Mouse (Mus musculus): ENCODE measurements around the gene Tmem270. TPM values are rescaled to one million over a fixed set of nuclear protein-coding genes. Genes with fewer than 3 reads are reported as not detected.

Gene Tmem270
- polyA plus RNA-seq, 3 experiments from 2014 or later: not detected

DNA sequence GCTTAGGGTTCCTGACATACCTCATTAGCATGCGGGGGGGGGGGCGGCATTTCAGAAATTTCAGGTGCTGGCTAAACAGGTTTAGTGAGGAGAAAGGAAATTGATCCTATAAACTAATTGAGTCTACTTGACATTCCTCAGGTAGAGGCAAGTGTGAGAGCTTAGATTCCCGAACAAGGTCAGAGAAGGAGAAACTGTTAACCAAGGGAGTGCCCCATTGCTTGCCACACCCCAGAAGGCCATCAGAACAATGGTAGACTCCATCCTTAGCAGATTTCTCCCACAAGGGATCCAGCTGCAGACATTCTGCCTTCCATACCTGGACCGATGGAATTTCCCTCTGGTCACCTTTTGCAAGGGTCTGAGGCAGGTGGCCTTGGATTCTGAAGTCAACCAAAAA, 20.2 kb upstream of the Tmem270 start:
- no peak for ATAC-seq

DNA sequence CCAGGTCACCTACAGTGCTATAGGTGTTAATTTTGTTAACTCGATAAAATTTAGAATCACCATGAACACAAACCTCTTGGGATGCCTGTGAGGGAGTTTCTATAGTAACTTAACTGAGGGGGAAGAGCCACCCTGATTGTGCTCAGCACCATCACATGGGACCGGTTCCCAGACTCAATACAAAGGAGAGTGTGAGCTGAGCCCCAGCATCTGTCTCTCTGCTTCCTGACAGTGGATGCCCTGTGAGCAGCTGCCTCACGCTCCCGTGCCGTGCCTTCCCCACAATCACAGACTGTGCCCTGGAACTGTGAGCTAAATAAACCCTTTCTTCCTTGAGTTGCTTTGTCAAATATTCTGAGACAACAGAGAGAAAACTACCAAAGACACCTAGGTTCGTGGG, 16.6 kb upstream of the Tmem270 start:
- ATAC-seq: no peak

DNA sequence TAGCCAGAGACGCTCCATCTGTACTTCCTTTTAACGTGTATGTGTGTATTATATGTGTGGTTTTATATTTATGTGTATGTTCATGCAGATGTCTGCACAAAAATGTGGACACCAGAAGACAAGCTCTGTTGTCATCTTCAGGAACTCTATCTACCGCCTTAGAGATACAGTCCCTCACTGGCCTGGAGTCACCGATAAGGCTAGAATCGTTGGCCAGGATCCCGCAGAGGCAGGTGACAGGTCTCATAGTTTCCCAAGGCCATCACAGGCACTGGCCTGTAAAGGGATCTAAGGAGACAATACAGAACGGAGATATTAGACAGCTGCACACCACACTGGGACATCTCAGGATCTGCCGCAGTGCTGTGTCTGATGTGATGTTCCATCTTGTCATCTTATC, 14.6 kb upstream of the Tmem270 start:
- ATAC-seq: no peak

DNA sequence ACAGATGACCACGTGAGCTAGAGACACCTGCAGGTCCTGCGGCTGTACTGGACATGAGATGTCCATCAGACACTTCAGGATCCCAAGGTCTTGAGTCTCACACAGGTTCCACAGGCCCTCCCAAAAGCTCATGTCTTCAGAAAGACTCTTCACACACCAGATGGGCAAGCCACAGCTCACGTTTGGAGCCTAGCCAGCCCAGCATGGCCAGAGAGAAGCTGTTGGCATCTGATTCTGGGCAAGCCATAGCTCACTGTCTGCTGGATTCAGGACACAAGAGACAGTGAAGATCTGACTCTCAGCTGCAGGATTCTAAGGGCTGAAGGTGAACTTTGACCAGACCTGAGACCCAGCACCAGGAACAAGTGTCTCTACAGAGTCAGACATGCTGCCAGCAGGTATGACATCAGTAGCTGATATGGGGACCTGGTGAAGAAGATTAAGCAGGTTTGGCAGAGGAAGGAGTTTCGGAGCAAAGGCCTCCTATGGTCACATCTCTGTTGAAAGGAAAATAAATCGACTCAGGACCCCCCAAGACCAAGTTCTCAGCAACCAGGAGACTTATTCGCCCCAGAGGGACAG, 13.7 kb upstream of the Tmem270 start:
- no peak for ATAC-seq

DNA sequence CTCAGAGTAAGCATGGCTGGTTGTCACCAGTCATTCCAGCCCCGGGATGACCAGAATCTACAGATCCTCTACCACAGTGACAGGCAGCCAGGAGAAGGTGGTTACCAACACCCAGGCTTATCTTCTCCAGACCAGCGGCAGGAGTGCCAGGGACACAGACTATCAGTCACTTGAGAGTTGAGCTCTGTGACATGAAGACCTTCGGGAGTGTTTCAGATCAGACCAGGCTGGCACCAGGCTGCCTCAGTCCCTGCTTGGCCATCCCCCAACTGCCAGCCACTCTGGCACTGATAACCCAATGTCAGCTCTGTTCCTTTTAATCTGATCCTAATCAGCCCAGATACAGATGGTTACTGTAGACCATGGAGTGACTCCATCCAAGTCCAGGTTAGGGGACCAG, 12.6 kb upstream of the Tmem270 start:
- ATAC-seq: no peak

DNA sequence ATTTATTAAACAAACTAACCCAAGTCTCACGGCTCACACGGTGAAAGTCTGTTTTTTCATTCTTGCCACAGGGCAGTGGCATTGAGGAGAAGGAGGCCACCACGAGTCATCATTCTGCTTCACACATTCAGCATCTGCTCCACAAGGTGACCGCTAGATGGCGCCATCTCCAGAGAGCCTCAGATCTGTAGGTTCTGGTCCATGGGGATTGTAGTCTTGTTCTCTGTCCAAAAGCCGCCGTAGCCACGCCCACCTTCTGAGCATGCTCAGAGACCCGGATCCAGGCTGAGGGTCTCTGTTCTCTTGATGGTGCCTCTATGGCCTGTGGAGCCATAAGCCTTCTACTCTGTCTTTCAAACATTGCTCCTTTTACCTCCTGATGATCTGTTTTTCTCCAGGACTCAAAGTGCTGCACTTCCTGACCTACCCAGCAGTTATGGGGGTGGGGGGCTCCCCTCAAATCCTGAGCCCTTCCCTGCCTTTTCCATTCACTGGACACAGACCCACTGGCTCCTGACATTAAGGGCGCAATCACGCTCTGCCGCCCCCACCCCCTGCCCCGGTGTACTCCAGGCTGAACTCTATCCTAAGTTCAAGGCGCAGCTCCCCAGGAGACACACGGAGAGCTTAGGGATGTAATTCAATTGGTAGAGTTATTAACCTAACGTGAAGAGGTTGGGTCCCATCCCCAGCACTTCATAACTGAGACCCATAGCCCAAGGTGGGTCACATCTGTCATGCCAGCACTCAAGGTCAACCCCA, 11.7 kb upstream of the Tmem270 start:
- ATAC-seq: no peak

DNA sequence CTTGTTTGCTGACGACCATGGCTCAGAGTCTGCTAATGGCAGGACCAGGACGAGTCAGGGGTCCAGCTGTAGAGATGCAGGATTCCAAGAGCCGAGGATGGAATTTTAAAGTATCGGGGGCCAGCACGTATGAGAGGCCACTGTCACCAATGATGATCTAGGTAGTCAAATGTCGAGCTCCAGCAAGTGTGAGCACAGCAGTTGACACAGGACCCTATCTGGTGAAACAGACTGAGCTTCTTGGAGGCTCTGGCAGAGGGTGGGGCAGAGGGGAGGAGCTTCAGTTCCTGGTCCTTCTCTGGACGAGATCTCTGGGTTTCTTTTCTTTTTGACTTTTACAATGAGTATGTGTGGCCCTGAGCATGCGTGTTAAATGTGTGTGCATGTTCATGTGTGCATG, 8.8 kb upstream of the Tmem270 start, which contains the start of gene Cldn13:
Gene Cldn13 (minus strand): TSS at position 216 of the 400 bp plus-strand sequence.
- no peak for ATAC-seq

DNA sequence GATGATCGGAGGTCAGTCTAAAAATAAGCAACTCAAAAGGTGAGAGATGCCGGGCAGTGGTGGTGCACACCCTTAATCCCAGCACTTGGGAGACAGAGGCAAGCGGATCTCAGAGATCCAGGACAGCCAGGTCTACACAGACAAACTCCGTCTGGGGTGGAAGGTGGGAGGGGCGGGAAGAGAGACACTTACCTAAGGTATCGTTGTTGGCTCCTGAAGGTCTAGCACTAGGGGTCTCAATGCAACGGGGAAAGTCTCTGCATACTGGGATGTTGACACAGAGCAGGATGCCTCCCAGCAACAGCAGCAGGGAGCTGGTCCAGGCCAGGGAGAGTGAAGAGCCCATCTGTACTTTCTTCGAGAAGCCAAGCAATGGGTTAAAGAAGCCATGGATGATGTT, 8.0 kb upstream of the Tmem270 start:
- no peak for ATAC-seq

DNA sequence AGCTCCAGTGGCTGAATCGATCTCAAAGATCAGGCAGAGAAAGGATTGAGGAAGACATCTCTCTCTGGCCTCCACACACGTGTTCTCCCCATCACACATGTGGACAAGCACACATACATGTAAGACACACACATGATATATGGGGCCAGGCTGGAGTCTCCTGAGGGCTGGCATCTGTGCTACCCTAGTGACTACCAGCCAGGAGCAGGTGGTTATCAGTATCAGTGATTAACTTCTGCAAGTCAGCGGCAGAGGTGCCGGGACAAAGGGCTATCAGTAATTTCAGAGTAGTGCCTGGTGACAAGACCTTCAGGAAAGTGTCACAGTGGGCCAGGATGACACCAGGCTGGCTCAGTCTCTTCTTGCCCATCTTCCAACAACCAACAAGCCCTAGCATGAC, 7.2 kb upstream of the Tmem270 start:
- no peak for ATAC-seq

DNA sequence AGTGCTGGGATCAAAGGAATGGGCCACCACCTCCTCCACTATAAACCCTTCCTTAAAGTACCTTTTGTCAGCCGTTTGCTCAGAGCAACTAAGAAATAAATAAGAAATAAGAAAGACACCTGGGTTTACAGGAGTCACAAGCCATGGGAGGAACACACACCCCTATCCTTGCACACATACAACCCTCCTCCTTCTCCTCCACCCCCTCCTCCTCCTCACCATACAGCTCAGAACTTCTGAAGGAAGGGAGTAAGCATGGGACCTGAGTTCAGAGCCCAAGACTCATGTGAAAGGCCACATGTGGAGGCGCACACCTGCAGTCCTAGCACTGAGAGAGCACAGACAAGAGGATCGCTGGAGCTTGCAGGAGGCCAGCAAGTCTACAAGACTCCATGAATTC, 6.8 kb upstream of the Tmem270 start:
- no peak for ATAC-seq

DNA sequence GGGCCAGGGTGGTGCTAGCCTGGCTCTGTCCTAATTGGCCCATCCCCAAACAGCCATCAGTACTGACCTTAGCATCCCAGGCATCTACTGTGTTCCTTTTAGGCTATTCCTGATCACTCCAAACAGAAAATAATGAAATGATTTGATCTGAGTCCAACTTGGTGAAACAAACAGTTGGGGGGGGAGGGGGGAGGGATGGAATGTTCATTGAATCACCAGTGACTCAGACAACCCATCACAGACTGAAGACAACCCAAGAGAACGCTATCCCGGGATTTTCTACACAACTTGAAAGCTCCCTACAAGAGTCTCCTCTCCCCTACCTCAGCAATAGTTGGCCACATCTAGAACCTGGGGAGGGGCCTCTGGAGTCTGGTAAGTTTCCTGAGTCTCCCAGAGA, 5.4 kb upstream of the Tmem270 start:
- no peak for ATAC-seq

DNA sequence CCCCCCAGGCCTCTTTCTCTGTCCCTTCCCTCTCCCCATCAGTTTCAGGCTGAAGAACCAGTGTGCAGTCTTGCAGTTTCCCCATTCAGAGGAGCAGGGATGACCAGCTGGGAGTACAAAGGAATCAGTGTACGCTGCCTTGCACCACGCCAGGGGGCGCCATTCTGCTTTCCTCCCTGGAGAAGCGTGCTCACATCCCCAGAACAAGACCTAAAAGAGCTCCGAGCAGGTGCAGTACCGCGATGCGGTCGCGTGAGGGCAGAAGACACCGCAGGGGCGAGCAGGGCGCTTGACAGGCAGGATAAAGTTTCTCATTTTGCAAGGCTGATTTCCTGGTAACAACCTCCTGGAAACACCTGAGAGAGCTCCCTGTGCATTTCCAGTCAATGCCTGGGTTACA, 602 bp upstream of the Tmem270 start:
- ATAC-seq: no peak

DNA sequence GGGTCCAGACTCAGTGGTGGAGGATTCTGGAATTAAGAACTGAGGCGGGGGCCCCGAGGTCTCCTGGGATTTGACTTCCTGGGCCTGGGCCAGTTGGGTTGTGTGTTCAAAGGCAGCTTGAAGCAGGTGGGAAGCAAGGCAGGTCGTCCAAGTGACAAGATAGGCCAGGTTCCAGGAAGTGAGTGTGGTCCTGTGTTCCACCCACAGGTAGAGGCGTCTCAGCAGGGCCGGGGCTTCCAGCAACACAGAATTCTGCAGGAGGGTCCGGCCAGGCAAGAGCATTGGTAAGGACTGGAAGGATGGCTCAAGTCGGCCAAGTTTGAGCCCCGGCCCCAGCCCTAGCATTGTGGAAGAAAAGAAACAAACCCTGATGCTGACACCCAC, 4.9 kb downstream of the Tmem270 start:
- ATAC-seq: no peak

DNA sequence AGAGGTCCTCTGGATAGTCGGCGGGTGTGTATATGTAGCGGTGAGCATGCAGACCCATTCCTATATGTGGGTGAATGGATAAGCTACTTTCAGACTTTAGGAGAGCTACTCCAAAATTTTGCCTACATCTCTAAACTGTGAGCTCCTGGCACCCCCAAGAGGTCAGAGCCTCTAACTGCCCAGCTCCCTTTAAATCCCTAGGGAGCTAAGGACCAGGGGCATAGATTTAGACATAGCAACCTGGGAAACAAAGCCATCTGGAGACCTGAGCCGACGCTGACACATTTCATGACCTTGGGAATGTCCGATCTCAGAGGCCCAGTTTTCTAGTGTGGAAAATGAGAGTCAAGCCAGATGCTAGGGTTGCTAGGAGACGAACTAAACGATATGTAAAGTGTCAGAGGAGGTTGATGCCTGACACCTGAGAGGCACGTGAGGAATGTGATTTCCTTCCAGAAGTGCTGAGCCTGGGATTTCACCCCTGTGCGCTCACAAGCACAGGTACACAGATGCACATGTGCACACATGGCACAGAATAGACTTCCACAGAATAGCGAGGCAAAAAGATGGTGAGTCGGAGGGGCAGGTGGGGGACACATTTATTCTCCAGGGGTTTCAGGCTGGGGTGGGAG, 5.4 kb downstream of the Tmem270 start:
- ATAC-seq: no peak

DNA sequence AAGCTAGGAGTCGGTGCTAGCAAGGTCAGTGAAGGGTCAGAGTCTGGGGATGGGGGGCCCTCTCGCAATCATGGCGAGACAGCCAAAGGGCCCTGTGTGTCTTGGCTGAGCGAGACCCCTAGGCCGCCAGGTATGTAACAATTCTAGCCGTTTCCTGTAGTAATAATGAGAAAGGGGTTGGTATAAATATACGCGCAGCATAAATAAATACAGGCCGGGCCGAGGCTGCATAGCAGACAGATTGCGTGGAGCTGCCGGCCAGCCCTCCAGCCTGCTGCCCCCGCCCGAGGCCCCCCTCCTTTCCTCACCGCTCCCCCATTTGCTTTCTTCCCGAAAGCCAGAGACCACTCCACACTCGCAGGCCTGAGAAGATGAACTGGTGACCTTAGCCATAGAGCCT, 8.9 kb downstream of the Tmem270 start:
- no peak for ATAC-seq

DNA sequence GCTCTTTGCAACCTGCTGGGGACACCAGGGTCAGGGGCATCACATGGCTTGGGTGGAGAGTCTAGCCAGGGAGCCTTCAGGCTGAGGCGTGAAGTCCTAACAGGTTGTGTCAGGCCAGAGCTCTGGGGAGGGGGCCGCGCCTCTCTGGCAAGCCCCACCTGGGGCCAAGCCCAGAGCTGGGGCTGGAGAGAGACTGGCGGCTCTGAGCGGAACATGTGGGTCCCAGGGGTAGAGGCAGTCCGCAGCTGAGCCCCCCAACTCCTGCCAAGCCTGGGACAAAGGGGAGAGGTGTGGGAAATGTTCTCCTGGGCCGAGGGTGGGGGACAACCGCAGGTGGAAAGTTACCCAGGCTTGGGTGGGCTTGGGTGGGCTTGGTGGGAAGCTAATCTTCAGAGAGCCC, 9.6 kb downstream of the Tmem270 start:
- ATAC-seq: no peak

DNA sequence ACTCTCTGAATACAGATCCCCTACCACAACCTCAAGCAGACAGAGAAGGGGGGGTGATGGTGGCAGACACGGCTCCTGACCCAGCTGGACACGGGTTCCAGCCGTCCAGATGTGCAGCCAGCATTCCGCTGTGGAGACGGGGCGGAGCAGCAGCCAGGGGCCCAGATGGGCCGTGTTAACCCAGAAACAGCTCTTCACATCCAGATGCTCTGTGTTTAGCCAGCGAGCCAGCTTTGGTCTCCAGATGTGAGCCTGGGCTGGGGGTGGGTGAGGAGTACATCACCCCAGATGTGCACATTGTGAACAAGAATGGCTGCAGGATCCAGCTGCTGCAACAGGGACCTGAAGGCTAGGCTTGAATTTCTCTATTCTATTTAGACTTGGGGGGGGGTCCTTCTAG, 11.2 kb downstream of the Tmem270 start:
- no peak for ATAC-seq

DNA sequence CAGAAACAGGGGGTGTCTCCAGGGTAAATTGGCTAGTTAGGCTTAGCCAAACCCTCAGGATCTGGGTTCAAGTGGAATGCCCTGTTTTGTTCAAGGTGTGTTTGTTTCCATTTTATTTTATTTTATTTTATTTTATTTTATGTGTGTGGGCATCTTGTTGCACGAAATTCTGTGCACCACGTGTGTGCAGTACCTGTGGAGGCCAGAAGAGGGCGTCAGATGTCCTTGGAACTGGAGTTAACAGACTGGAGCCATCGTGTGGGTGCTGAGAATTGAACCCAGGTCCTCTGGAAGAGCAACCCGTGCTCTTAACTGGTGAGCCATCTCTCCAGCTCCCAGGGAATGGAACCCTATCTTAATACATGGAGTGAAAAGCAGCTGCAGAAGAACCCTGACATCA, 13.8 kb downstream of the Tmem270 start:
- ATAC-seq: no peak

DNA sequence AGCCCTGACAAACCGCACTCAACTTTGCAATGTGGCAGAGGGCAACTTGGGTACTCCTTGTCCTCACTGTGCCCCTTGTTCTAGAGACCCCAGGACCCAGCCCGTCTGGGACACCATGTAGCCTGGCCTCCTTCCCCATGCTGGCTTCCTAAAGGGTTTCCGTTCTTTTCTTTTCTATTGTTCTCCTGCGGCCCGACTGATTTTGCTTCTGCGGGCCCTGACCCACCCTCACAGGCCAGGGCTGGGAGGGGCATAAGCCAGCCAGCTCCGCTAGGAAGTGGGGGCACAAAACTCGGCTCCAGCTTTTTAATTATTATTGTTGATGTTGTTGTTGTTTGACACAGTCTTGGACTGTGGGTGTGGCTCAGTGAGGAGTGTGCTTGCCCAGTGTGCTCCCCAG, 15.0 kb downstream of the Tmem270 start:
- ATAC-seq: no peak

DNA sequence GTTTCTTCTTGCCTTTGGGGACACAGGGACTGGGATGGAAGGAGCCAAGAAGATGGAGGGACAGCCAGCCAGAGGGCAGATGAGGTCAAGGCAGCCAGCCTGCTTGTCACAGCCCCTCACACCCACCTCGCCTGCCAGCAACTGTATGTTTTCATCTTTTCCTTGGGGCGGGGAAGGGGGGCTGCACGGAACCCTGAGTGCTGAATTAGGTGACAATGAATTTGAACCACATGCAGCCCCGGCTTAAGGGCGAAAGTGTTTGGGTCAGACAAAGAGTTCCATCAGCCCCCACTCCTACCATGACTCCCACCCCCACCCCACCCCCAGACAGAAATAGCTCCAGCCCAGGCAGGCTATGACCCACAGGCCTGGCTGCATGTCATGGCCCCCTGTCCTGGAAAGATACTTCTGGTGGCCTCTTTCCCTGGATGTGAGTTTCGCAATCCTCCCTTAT, 15.9 kb downstream of the Tmem270 start:
- no peak for ATAC-seq

DNA sequence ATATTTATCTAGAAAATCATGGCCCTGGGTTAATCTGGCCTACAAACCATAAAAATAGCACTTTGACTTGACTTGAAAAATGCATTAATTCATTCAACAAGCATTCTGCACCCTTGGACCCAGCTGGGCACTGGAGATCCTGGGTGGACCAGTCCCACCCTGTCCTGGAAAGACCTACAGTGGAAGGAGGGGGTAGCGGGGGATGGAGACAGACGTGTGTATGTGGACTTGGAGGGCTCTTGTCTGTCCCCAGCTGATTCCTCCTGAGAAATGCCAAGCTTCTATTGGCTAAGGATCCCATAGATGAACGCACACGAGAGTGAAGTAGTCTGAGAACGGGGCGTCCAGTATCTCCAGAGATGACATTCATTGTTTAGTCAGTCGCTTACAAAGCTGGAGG, 18.0 kb downstream of the Tmem270 start:
- no peak for ATAC-seq

DNA sequence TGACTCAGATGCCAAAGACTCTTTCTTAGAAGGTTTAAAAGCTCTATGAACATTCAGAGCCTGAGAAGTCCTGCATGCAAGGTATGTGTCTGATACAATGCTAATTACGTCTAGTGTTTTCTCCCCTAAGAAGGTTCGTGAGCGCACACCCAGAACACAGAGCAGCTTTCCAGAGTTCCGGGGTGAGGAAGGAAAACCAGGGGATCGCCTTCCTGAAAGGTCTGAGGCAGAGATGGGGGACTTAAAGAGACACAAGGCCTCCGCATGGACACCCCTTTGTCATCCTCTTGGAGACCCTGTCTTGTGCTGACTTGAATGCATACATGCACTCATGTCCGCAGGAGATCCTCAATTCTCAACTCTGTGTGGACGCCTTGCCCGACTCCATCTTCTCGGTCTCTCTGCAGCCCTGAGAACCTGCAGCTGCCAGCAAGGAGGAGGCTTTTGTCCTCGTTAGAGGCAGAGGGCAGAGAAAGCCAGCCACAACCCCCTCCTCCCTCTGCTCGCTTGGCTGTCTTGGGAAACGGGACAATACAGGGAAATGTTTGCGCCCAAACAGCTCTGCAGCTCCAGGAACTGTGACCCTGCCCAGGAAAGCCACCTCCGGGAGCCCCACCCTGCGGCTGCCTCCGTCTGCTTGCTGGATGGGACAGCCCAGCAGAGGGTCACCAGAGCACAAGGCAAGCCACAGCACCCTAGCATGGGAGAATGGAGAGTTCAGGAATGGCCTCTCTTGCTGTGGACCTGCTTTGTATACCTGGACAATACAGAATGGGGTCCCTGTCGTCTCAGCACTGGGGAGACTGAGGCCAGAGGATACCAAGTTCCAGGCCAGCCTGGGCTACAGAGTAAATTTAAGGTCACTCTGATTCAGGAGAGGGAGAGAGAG, 18.8 kb downstream of the Tmem270 start:
- ATAC-seq: no peak

DNA sequence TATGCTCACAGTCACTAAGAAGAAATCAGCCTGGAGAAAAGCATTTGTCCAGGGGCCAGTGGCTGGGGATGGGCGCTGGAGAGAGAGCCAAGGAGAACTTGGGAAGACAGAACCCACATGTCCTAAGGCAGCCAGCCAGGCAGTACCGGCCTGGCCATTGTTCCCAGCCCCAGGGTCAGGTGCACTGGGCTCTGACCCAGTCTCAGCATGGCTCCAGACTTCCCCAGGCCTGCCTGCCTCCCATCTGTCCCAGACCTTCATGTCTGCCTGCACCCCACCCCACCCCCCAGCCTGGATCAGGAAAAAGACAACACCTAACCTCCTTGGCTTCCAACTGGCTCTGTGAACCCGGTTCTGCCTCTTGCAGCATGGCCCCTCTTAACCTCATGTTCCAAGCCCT, 23.5 kb downstream of the Tmem270 start:
- ATAC-seq: no peak
